Mouse (Mus musculus) kidney, embryonic 16.5 days (tissue): ENCODE results near the gene Nupr1l. TPM values are rescaled to one million over a fixed set of nuclear protein-coding genes. Genes with fewer than 3 reads are reported as not detected.

Experiments used
- ATAC-seq: fragments of 200-750 bp; cut with Nextera tagmentation; 2 replicates; pipeline ENCODE4 v1.8.0; 2017; ENCODE audit warnings: moderate TSS enrichment; ENCODE audit not compliant: low FRiP score, low TSS enrichment
- H3K27ac ChIP-seq: fragments of 300-500 bp; sonication (generic); 2 replicates; pipeline ENCODE4 v1.5.1; 2014; ENCODE audit warnings: low read length
- H3K27me3 ChIP-seq: fragments of 300-500 bp; sonication (generic); 2 replicates; pipeline ENCODE4 v1.6.1; 2014; ENCODE audit warnings: low read length, control low read depth, mixed read lengths; ENCODE audit not compliant: insufficient read depth
- H3K36me3 ChIP-seq: fragments of 300-500 bp; sonication (generic); 2 replicates; pipeline ENCODE4 v1.6.1; 2014; ENCODE audit warnings: low read length, control low read depth, mixed read lengths; ENCODE audit not compliant: insufficient read depth
- H3K4me1 ChIP-seq: fragments of 300-500 bp; sonication (generic); 2 replicates; pipeline ENCODE4 v1.6.1; 2014; ENCODE audit warnings: low read length, control low read depth, mixed read lengths; ENCODE audit not compliant: insufficient read depth
- H3K4me2 ChIP-seq: fragments of 300-500 bp; sonication (generic); replicated peaks from 2 replicates; pipeline ENCODE4 v1.6.1; 2014; ENCODE audit warnings: low read depth, low read length
- H3K4me3 ChIP-seq: fragments of 300-500 bp; sonication (generic); 2 replicates; pipeline ENCODE4 v1.5.1; 2014; ENCODE audit warnings: mild to moderate bottlenecking, low read length
- H3K9ac ChIP-seq: fragments of 300-500 bp; sonication (generic); replicated peaks from 2 replicates; pipeline ENCODE4 v1.6.1; 2014; ENCODE audit warnings: low read length
- H3K9me3 ChIP-seq: fragments of 300-500 bp; sonication (generic); 2 replicates; pipeline ENCODE4 v1.6.1; 2016; ENCODE audit warnings: low read length, control low read depth
- WGBS: fragments of 180-500 bp; shearing (Covaris S2); extraction: QIAGEN DNeasy Blood & Tissue Kit; methylation state at CpG from one replicate; pipeline ENCODE4 v1.1.7; 2014; 5-methylcytosine and 5-hydroxymethylcytosine counted together
- polyA plus RNA-seq: library from polyadenylated mRNA; unstranded; fragments of >200 nt; fragmentation: Nextera tagmentation; extraction: Ambion mirVana; gene quantifications from 2 replicates; pipeline ENCODE4 v1.2.1, GENCODE M21; 2015

Nupr1l gene
- polyA plus RNA-seq, 1 experiment from 2014 or later: 4.4 TPM

DNA sequence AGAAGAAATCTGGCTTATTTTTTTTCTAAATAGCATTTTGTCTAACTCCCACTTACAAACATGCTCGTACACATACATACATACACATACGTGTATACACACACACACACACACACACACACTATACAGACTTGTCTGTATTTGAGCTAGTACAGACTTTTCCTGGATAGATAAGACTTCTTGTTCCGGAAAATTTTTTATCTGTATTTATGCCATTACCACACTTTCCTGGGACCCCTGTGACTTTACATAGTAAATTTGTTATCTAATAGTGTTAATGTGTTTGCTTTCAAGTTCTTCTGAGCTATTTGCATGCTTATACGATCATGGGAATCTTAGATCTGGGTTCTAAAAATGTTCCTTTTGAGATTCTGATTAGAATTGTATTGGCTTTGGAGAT is 43.8 kb downstream of the Nupr1l start:
- no peak for ATAC-seq
- no peaks in the 10 kb centered on the region for H3K9me3 ChIP-seq
- H3K27ac ChIP-seq: no peak overlapping the region
- no peak overlapping the region for H3K4me2 ChIP-seq
- H3K4me3 ChIP-seq: no peak overlapping the region
- H3K36me3 ChIP-seq: no peaks in the 10 kb centered on the region
- 92% methylated on average over 4 of the region's 4 CpGs for WGBS
- no peaks in the 10 kb centered on the region for H3K27me3 ChIP-seq
- no peak overlapping the region for H3K9ac ChIP-seq
- H3K4me1 ChIP-seq: no peaks in the 10 kb centered on the region

DNA sequence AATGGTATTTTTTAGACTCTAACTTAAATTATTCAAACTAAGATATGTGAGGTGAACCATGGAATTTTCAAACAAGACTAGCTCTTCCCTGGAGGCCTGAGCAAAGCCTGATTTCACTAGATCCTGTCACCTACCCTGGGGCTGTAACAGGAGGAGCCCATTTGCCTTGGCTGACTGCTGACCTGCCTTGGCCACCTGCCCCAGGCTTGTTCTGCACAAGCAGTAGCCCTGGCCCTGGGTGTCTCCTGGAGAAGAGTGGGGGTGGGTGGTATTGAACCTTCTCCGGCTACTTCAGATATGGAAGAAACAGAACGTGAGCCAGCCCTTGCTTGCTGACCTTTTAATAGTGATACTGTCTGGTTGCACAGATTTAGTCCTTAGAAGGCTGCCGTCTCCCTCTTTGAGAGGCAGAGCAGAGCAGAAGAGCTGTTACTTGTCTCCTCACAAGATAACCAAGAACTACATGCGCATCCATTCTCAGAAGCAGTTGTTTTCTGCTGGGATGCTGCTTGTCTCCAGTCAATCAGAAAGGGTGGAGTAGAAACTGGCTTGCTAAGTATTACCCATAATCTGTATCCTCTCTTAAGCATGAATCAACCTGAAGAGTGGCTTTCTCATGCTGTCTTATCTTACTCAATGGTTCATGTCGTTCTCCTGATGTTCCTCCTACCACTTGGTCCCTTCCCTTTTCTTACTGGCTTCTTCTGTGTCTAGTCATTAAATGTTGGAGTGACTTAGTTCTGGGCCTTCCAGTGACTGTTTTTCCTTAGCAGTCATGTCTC is 46.3 kb downstream of the Nupr1l start:
- Histone ChIP-seq H3K4me1 (no peaks in the 10 kb centered on the region), H3K4me3 (no peak overlapping the region), H3K9ac (no peak overlapping the region), H3K27ac (no peak overlapping the region), H3K9me3 (no peaks in the 10 kb centered on the region), H3K27me3 (no peaks in the 10 kb centered on the region), H3K4me2 (no peak overlapping the region), H3K36me3 (no peaks in the 10 kb centered on the region)
- 85% methylated on average over 5 of the region's 5 CpGs for WGBS
- no peak for ATAC-seq

DNA sequence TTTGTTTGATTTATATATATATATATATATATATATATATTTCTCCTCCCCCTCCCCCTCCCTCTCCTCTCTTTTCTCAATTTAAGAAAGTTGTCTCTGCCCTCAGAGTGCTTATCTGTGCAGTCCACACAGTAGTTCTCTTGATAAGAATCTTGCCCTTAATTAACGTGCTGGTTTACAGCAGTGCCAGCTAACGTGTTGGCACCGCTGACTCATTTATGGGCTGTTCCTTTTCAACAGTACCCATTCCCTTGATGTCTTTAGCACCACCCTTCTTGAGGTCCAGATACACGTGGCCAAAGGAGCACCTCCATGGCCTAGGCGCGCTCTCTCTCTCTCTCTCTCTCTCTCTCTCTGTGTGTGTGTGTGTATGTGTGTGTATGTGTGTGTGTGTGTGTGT is 47.5 kb downstream of the Nupr1l start:
- Histone ChIP-seq H3K9me3 (no peaks in the 10 kb centered on the region), H3K4me2 (no peak overlapping the region), H3K9ac (no peak overlapping the region), H3K27me3 (no peaks in the 10 kb centered on the region), H3K4me1 (no peaks in the 10 kb centered on the region), H3K36me3 (0 out of 2 replicates have a peak, but pooled peaks cover 5% of the 10 kb centered on the region), H3K4me3 (no peak overlapping the region), H3K27ac (no peak overlapping the region)
- ATAC-seq: no peak
- WGBS: 82% methylated on average over 6 of the region's 6 CpGs

DNA sequence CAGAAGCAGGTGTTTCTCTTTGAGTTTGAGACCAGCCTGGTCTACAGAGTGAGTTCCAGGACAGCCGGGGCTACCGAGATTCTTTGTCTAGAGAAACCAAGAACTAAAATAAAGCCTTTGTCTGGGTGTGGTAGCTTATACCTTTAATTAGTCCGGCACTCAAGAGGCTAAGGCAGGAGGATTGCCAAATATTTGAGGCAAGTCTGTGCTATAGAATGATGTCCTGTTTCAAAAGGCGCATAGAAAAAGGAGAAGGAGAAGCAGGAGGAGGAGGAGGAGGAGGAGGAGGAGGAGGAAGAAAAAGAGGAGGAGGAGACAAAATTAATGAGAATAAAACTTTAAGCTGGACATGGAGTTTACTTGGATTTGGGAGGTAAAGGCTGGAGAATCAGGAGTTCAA is 54.9 kb downstream of the Nupr1l start:
- H3K36me3 ChIP-seq: 0 out of 2 replicates have a peak, but pooled peaks cover 5% of the 10 kb centered on the region
- WGBS: 83% methylated on average over 4 of the region's 4 CpGs
- ATAC-seq: no peak

More for the DNA sequence above, 54.9 kb downstream of the Nupr1l start:
- Histone ChIP-seq H3K4me3 (no peak overlapping the region), H3K27ac (no peak overlapping the region), H3K9me3 (no peaks in the 10 kb centered on the region), H3K4me1 (no peaks in the 10 kb centered on the region), H3K9ac (no peak overlapping the region), H3K4me2 (no peak overlapping the region), H3K27me3 (no peaks in the 10 kb centered on the region)

Other genes with a start within 250 kb of the Nupr1l start
- gene Zfp11, start 238.4 kb upstream of the Nupr1l start, polyA plus RNA-seq: 6.3 and 6.6 TPM in 2 replicates
- gene Sept14, start 200.0 kb upstream of the Nupr1l start, polyA plus RNA-seq: not detected in 2 replicates
- gene Mrps17, start 193.0 kb upstream of the Nupr1l start, polyA plus RNA-seq: 198 and 203 TPM in 2 replicates
- gene Nipsnap2, start 183.5 kb upstream of the Nupr1l start, polyA plus RNA-seq: 152 and 161 TPM in 2 replicates
- gene Psph, start 121.1 kb upstream of the Nupr1l start, polyA plus RNA-seq: 60.9 and 61.0 TPM in 2 replicates
- 54.0 and 59.2 TPM in 2 replicates for gene Sumf2, start 61.6 kb upstream of the Nupr1l start, polyA plus RNA-seq
- gene Chchd2, start 21.1 kb upstream of the Nupr1l start, polyA plus RNA-seq: 1,059 and 1,110 TPM in 2 replicates
- 6.5 and 7.8 TPM in 2 replicates for gene Zbed5, start 12.8 kb upstream of the Nupr1l start, polyA plus RNA-seq
- 0.21 and 0.28 TPM in 2 replicates for gene Phkg1, start 10.0 kb upstream of the Nupr1l start, polyA plus RNA-seq
- gene Vkorc1l1, start 33.4 kb downstream of the Nupr1l start, polyA plus RNA-seq: 20.4 and 22.3 TPM in 2 replicates
- gene Gusb, start 94.5 kb downstream of the Nupr1l start, polyA plus RNA-seq: 55.0 and 59.4 TPM in 2 replicates
- gene Asl, start 120.7 kb downstream of the Nupr1l start, polyA plus RNA-seq: 59.2 and 73.9 TPM in 2 replicates
- 43.7 and 46.2 TPM in 2 replicates for gene Crcp, start 120.8 kb downstream of the Nupr1l start, polyA plus RNA-seq
- 67.7 and 70.1 TPM in 2 replicates for gene Tpst1, start 164.8 kb downstream of the Nupr1l start, polyA plus RNA-seq
- 5.9 and 6.3 TPM in 2 replicates for gene Kctd7, start 236.3 kb downstream of the Nupr1l start, polyA plus RNA-seq